Mouse (Mus musculus): ENCODE measurements around the gene Serpinb1a.

Gene Serpinb1a

GRCm38 (mm10) chr13:32834513-32834912 lies 16.5 kb downstream of the Serpinb1a start:
- no peak for DNase-seq (ENCODE audit: low spot score in 2 of 2)

- DNase-seq (ENCODE audit: low spot score in 2 of 2), result no peak
These were observed 17.7 kb downstream of the Serpinb1a start for GRCm38 (mm10) chr13:32833237-32833636.

GRCm38 (mm10) chr13:32832776-32833175 lies 18.2 kb downstream of the Serpinb1a start:
- DNase-seq (ENCODE audit: low spot score in 2 of 2), result no peak

GRCm38 (mm10) chr13:32831505-32832273 lies 19.3 kb downstream of the Serpinb1a start:
- no peak for DNase-seq (ENCODE audit: low spot score in 2 of 2)

- no peak for DNase-seq (ENCODE audit: low spot score in 2 of 2)
These were observed 22.1 kb downstream of the Serpinb1a start for GRCm38 (mm10) chr13:32828886-32829285.

GRCm38 (mm10) chr13:32827951-32828350 lies 23.0 kb downstream of the Serpinb1a start:
- DNase-seq (ENCODE audit: low spot score in 2 of 2), result peak; percentile 60 to 62

GRCm38 (mm10) chr13:32827111-32827822 lies 23.7 kb downstream of the Serpinb1a start:
- DNase-seq (ENCODE audit: low spot score in 2 of 2), result no peak

GRCm38 (mm10) chr13:32825546-32825945 lies 25.4 kb downstream of the Serpinb1a start:
- DNase-seq (ENCODE audit: low spot score in 2 of 2), result no peak

- no peak for DNase-seq (ENCODE audit: low spot score in 2 of 2)
These were observed 26.3 kb downstream of the Serpinb1a start for GRCm38 (mm10) chr13:32824377-32825330.

- DNase-seq (ENCODE audit: low spot score in 2 of 2), result no peak
These were observed 27.9 kb downstream of the Serpinb1a start for GRCm38 (mm10) chr13:32823126-32823525.

GRCm38 (mm10) chr13:32821671-32822070 lies 29.3 kb downstream of the Serpinb1a start:
- DNase-seq (ENCODE audit: low spot score in 2 of 2), result no peak

GRCm38 (mm10) chr13:32819926-32820325 lies 31.1 kb downstream of the Serpinb1a start:
- no peak for DNase-seq (ENCODE audit: low spot score in 2 of 2)

- no peak for DNase-seq (ENCODE audit: low spot score in 2 of 2)
These were observed 31.7 kb downstream of the Serpinb1a start for GRCm38 (mm10) chr13:32819241-32819640.

GRCm38 (mm10) chr13:32807624-32808023 lies 43.4 kb downstream of the Serpinb1a start:
- no peak for DNase-seq (ENCODE audit: low spot score in 2 of 2)

GRCm38 (mm10) chr13:32806820-32807219 lies 44.2 kb downstream of the Serpinb1a start:
- no peak for DNase-seq (ENCODE audit: low spot score in 2 of 2)

- DNase-seq (ENCODE audit: low spot score in 2 of 2), result no peak
These were observed 47.2 kb downstream of the Serpinb1a start for GRCm38 (mm10) chr13:32803701-32804345.

GRCm38 (mm10) chr13:32802259-32803081 lies 48.5 kb downstream of the Serpinb1a start, which contains the start of gene D930007J09Rik:
D930007J09Rik (minus strand) TSS chr13:32802849.
- DNase-seq (ENCODE audit: low spot score in 2 of 2), result peak; percentile 66 to 70

- peak; percentile 99 for DNase-seq (ENCODE audit: low spot score in 2 of 2)
These were observed 49.2 kb downstream of the Serpinb1a start, which contains the start of gene Wrnip1 for GRCm38 (mm10) chr13:32801693-32802221. Wrnip1 (plus strand) TSS chr13:32802038.

GRCm38 (mm10) chr13:32800859-32801258 lies 50.1 kb downstream of the Serpinb1a start:
- no peak for DNase-seq (ENCODE audit: low spot score in 2 of 2)

GRCm38 (mm10) chr13:32799131-32799530 lies 51.9 kb downstream of the Serpinb1a start:
- no peak for DNase-seq (ENCODE audit: low spot score in 2 of 2)
